Comparison of ENCODE assay signal across 28 mouse cellular contexts in genomic region chr12:84572341-84572720, GRCm38 (mm10). TPM values are rescaled to one million over a fixed set of nuclear protein-coding genes. Genes with fewer than 3 reads are reported as not detected.
A peak's percentile ranks its signal among the peaks of the same experiment; 100 is the strongest.
DNase-seq lines count a peak whose midpoint lies in the region; ATAC-seq and TF ChIP-seq lines count a peak whose summit lies in the region.
"Had no signal": no experiment of that assay in that cellular context is flagged by ENCODE, and none has a peak within 500 bp of the region (broad histone marks: within the 10 kb centered on the region; RNA-seq: fewer than 3 reads in every experiment).

No protein-coding gene starts in this region.

- peaks cover 99% of the 10 kb centered on the region for H3K27me3 ChIP-seq in heart, embryonic 13.5 days (replicated peaks)
- peaks cover 99% of the 10 kb centered on the region for H3K27me3 ChIP-seq in midbrain, embryonic 12.5 days
- H3K27me3 ChIP-seq in midbrain, embryonic 14.5 days (ENCODE audit: control insufficient read depth, insufficient read depth, low read length): peaks cover 67% of the 10 kb centered on the region
- peaks cover 90% of the 10 kb centered on the region for H3K27me3 ChIP-seq in embryonic facial prominence, embryonic 15.5 days
- peaks cover 48% of the 10 kb centered on the region for H3K27me3 ChIP-seq in lung, postnatal 0 days (replicated peaks; ENCODE audit: insufficient read depth, low read length)

- TF ChIP-seq CTCF in lung, postnatal 0 days (IDR thresholded peaks at IDR 0.05): no peak

- no peak overlapping the region for H3K4me3 ChIP-seq in heart, embryonic 13.5 days
- H3K4me3 ChIP-seq in midbrain, embryonic 12.5 days: peak overlapping the region; percentile 14; the same call in 1 of the 2 replicates
- H3K4me3 ChIP-seq in midbrain, embryonic 14.5 days (replicated peaks; ENCODE audit: low read depth, low read length): no peak overlapping the region
- H3K4me3 ChIP-seq in embryonic facial prominence, embryonic 15.5 days (replicated peaks): peak overlapping the region; percentile 3; the same call in 1 of the 2 replicates
- H3K4me3 ChIP-seq in lung, postnatal 0 days (ENCODE audit: low read depth, low read length): no peak overlapping the region
- H3K4me3 ChIP-seq: left cerebral cortex, adult 2 months; liver, embryonic 12.5 days; neural tube, embryonic 12.5 days had no signal

- H3K36me3 ChIP-seq in heart, embryonic 13.5 days: no peaks in the 10 kb centered on the region
- no peaks in the 10 kb centered on the region for H3K36me3 ChIP-seq in midbrain, embryonic 12.5 days
- H3K36me3 ChIP-seq in midbrain, embryonic 14.5 days (ENCODE audit: control insufficient read depth, insufficient read depth, low read length): no peaks in the 10 kb centered on the region
- H3K36me3 ChIP-seq in embryonic facial prominence, embryonic 15.5 days: no peaks in the 10 kb centered on the region
- H3K36me3 ChIP-seq in lung, postnatal 0 days (ENCODE audit: insufficient read depth, low read length): no peaks in the 10 kb centered on the region
- H3K36me3 ChIP-seq: forebrain, embryonic 10.5 days; G1E; limb, embryonic 12.5 days; liver, embryonic 12.5 days; neural tube, embryonic 12.5 days had no signal

- TF ChIP-seq EP300 in lung, postnatal 0 days (IDR thresholded peaks at IDR 0.05): no peak

- H3K27ac ChIP-seq in heart, embryonic 13.5 days (replicated peaks): no peak overlapping the region
- H3K27ac ChIP-seq in midbrain, embryonic 12.5 days (replicated peaks): no peak overlapping the region
- H3K27ac ChIP-seq in midbrain, embryonic 14.5 days (replicated peaks; ENCODE audit: low read depth, low read length): no peak overlapping the region
- H3K27ac ChIP-seq in embryonic facial prominence, embryonic 15.5 days (replicated peaks): no peak overlapping the region
- no peak overlapping the region for H3K27ac ChIP-seq in lung, postnatal 0 days (ENCODE audit: low read length)
- H3K27ac ChIP-seq: forebrain, embryonic 10.5 days; kidney, postnatal 0 days; left cerebral cortex, adult 2 months; limb, embryonic 12.5 days; liver, embryonic 12.5 days; neural tube, embryonic 12.5 days had no signal

- DNase-seq in heart, adult 18-20 months: no peak
- no peak for DNase-seq in midbrain, embryonic 14.5 days
- no peak for DNase-seq in lung, postnatal 0 days (ENCODE audit: low spot score)
- no peak for DNase-seq in gastrocnemius, postnatal 4 days (ENCODE audit: low spot score in 2 of 2)
- DNase-seq: adrenal gland, adult 8-10 months; cerebellum, adult 11-12 months; gastrocnemius, postnatal 36 days; kidney, adult 2 months; layer of hippocampus, adult 9-11 months had no signal

- 6% methylated on average over 7 of the region's 7 CpGs for WGBS in heart, embryonic 13.5 days
- WGBS in midbrain, embryonic 12.5 days: under 1% methylated on average over 7 of the region's 7 CpGs
- 2% methylated on average over 7 of the region's 7 CpGs for WGBS in midbrain, embryonic 14.5 days
- 7% methylated on average over 7 of the region's 7 CpGs for WGBS in embryonic facial prominence, embryonic 15.5 days
- 11% methylated on average over 7 of the region's 7 CpGs for WGBS in lung, postnatal 0 days

- no peak overlapping the region for H3K9ac ChIP-seq in heart, embryonic 13.5 days
- H3K9ac ChIP-seq in midbrain, embryonic 12.5 days (replicated peaks): no peak overlapping the region
- no peak overlapping the region for H3K9ac ChIP-seq in midbrain, embryonic 14.5 days (replicated peaks; ENCODE audit: low read length)
- no peak overlapping the region for H3K9ac ChIP-seq in embryonic facial prominence, embryonic 15.5 days
- no peak overlapping the region for H3K9ac ChIP-seq in lung, postnatal 0 days (replicated peaks; ENCODE audit: low read depth)
- H3K9ac ChIP-seq: limb, embryonic 12.5 days; liver, embryonic 12.5 days had no signal

- ATAC-seq in heart, embryonic 13.5 days (ENCODE audit: extremely low read depth, insufficient number of reproducible peaks, low FRiP score, low TSS enrichment): no peak
- ATAC-seq in midbrain, embryonic 12.5 days (ENCODE audit: low FRiP score, low read depth): no peak
- ATAC-seq in midbrain, embryonic 14.5 days (ENCODE audit: low FRiP score, low TSS enrichment): no peak
- no peak for ATAC-seq in embryonic facial prominence, embryonic 15.5 days (ENCODE audit: insufficient number of reproducible peaks, low FRiP score, low TSS enrichment, low read depth)
- ATAC-seq in lung, postnatal 0 days: no peak
- ATAC-seq: activated CD4-positive, CD25-positive, alpha-beta regulatory T cell, adult 4 months; liver, embryonic 12.5 days had no signal

- peak overlapping the region; percentile 30; the same call in 1 of the 2 replicates for H3K4me2 ChIP-seq in heart, embryonic 13.5 days
- no peak overlapping the region for H3K4me2 ChIP-seq in midbrain, embryonic 12.5 days (replicated peaks)
- no peak overlapping the region for H3K4me2 ChIP-seq in midbrain, embryonic 14.5 days (ENCODE audit: low read length)
- no peak overlapping the region for H3K4me2 ChIP-seq in embryonic facial prominence, embryonic 15.5 days (replicated peaks)
- H3K4me2 ChIP-seq in lung, postnatal 0 days (replicated peaks; ENCODE audit: low read depth, low read length): no peak overlapping the region
- H3K4me2 ChIP-seq: liver, embryonic 12.5 days; neural tube, embryonic 12.5 days had no signal

- H3K9me3 ChIP-seq in heart, embryonic 13.5 days: no peaks in the 10 kb centered on the region
- H3K9me3 ChIP-seq in midbrain, embryonic 12.5 days: no peaks in the 10 kb centered on the region
- H3K9me3 ChIP-seq in midbrain, embryonic 14.5 days (ENCODE audit: control insufficient read depth, low read length): no peaks in the 10 kb centered on the region
- no peaks in the 10 kb centered on the region for H3K9me3 ChIP-seq in embryonic facial prominence, embryonic 15.5 days (replicated peaks)
- H3K9me3 ChIP-seq in lung, postnatal 0 days (ENCODE audit: low read length): no peaks in the 10 kb centered on the region
- H3K9me3 ChIP-seq: forebrain, embryonic 10.5 days; G1E; limb, embryonic 12.5 days; liver, embryonic 12.5 days; neural tube, embryonic 12.5 days had no signal

- peaks cover 27% of the 10 kb centered on the region for H3K4me1 ChIP-seq in heart, embryonic 13.5 days
- H3K4me1 ChIP-seq in midbrain, embryonic 12.5 days: peaks cover 22% of the 10 kb centered on the region
- H3K4me1 ChIP-seq in midbrain, embryonic 14.5 days (ENCODE audit: control insufficient read depth, insufficient read depth, low read length): no peaks in the 10 kb centered on the region; the same call in 1 of the 2 replicates
- peaks cover 30% of the 10 kb centered on the region for H3K4me1 ChIP-seq in embryonic facial prominence, embryonic 15.5 days
- H3K4me1 ChIP-seq in lung, postnatal 0 days (ENCODE audit: insufficient read depth, low read depth, low read length): no peaks in the 10 kb centered on the region
- H3K4me1 ChIP-seq: liver, embryonic 12.5 days had no signal

RNA-seq across cellular contexts. Expression of gene Vsx2, which starts 2.8 kb away (rescaled TPM):
- polyA plus RNA-seq in heart, embryonic 13.5 days (2015; fragmentation: Nextera tagmentation; extraction: Ambion mirVana): not detected in 2 replicates
- not detected for total RNA-seq in heart, adult 18-20 months (2021)
- polyA plus RNA-seq in midbrain, embryonic 12.5 days (2016; fragmentation: Nextera tagmentation; extraction: Ambion mirVana): 0.84 and 0.92 TPM in 2 replicates
- 2.7 and 4.0 TPM in 2 replicates for polyA plus RNA-seq in midbrain, embryonic 14.5 days (2014; fragmentation: Nextera tagmentation; extraction: Ambion mirVana)
- 0.07 and 0.28 TPM in 2 replicates for polyA plus RNA-seq in embryonic facial prominence, embryonic 15.5 days (2015; fragmentation: Nextera tagmentation; extraction: Ambion mirVana)
- polyA plus RNA-seq in lung, postnatal 0 days (2015; fragmentation: Nextera tagmentation; extraction: Ambion mirVana): not detected in 2 replicates
- total RNA-seq in gastrocnemius, postnatal 4 days (2021): not detected
- total RNA-seq: gastrocnemius, adult 18-20 months; gastrocnemius, postnatal 36 days; heart, postnatal 4 days; megakaryocyte, adult 5-6 weeks had no signal
- polyA plus RNA-seq: activated CD4-positive, CD25-positive, alpha-beta regulatory T cell, adult 4 months; G1E; heart, embryonic 16.5 days; intestine, embryonic 14.5 days; kidney, adult 2 months; kidney, postnatal 0 days; large intestine, adult 2 months; liver, embryonic 12.5 days; lung, adult 2 months; spleen, adult 2 months had no signal

RNA-seq across cellular contexts. Expression of gene Abcd4, which starts 44.9 kb away (rescaled TPM):
- 9.5 and 10.0 TPM in 2 replicates for polyA plus RNA-seq in heart, embryonic 13.5 days (2015; fragmentation: Nextera tagmentation; extraction: Ambion mirVana)
- total RNA-seq in heart, adult 18-20 months (2021): 1 to 10 TPM; 5.8 to 7.4 TPM
- polyA plus RNA-seq in midbrain, embryonic 12.5 days (2016; fragmentation: Nextera tagmentation; extraction: Ambion mirVana): 12.1 and 12.3 TPM in 2 replicates
- polyA plus RNA-seq in midbrain, embryonic 14.5 days (2014; fragmentation: Nextera tagmentation; extraction: Ambion mirVana): 8.6 and 8.7 TPM in 2 replicates
- 13.4 and 17.0 TPM in 2 replicates for polyA plus RNA-seq in embryonic facial prominence, embryonic 15.5 days (2015; fragmentation: Nextera tagmentation; extraction: Ambion mirVana)
- polyA plus RNA-seq in lung, postnatal 0 days (2015; fragmentation: Nextera tagmentation; extraction: Ambion mirVana): 9.2 and 10.5 TPM in 2 replicates
- total RNA-seq in gastrocnemius, postnatal 4 days (2021): 1 to 10 TPM; 7.5 to 8.4 TPM

Comparison
In these comparisons a context has a peak if more than half of its experiments do, and no peak if none do; other contexts are left out.
1. H3K4me3 ChIP-seq: peak in midbrain, embryonic 12.5 days (single experiment) and embryonic facial prominence, embryonic 15.5 days (single experiment); none in heart, embryonic 13.5 days (single experiment), midbrain, embryonic 14.5 days (single experiment) and lung, postnatal 0 days (single experiment).